Mouse (Mus musculus) bone marrow, adult 2 months (tissue): Measurements from ENCODE around the gene Nxpe5.

Experiments used
- CTCF ChIP-seq: fragments of 200-500 bp; IDR thresholded peaks from 2 replicates; pipeline ENCODE4 v1.5.1; 2011; ENCODE audit warnings: low read length, control low read depth; ENCODE audit not compliant: control insufficient read depth, insufficient read depth
- POLR2A ChIP-seq: fragments of 200-500 bp; IDR thresholded peaks from 2 replicates; pipeline ENCODE4 v1.6.1; 2011; ENCODE audit warnings: low read depth, mild to moderate bottlenecking, control low read depth, low read length, borderline replicate concordance; ENCODE audit not compliant: control insufficient read depth

DNA sequence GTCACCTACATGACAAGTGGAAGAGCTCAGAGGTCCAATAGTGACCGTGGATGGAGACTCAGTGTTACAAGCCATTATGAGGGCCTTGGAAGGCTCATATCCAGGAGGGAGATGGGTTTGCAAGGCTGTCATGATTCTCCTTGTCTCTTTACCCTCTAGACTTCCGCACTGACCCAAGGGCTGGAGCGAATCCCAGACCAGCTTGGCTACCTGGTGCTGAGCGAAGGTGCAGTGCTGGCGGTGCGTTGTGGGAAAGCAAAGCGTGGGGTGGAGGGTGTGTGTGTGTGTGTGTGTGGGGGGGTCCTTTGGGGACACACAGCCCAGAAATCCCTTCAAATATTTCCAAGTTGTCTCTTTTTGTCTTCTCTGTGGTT lies 30.4 kb downstream of the Nxpe5 start:
- TF ChIP-seq POLR2A (no peak), CTCF (no peak)
